Mouse (Mus musculus) heart, adult 2 months (tissue): ENCODE results near the gene Snx11.

Source experiments
- CTCF ChIP-seq: fragments of 200-600 bp; IDR thresholded peaks from 2 replicates; pipeline ENCODE4 v1.8.1; 2022; ENCODE audit warnings: antibody characterized with exemption, mild to moderate bottlenecking, moderate library complexity
- EP300 ChIP-seq: fragments of 200-500 bp; IDR thresholded peaks from 2 replicates; pipeline ENCODE4 v1.6.1; 2011; ENCODE audit warnings: low read depth, low read length, control low read depth; ENCODE audit not compliant: insufficient read depth
- POLR2A ChIP-seq: fragments of 200-500 bp; IDR thresholded peaks from 2 replicates; pipeline ENCODE4 v1.6.1; 2011; ENCODE audit warnings: mild to moderate bottlenecking, low read depth, low read length, control low read depth; ENCODE audit not compliant: insufficient read depth

GRCm38 (mm10) chr11:96737673-96738471 lies 39.5 kb downstream of the Snx11 start:
- no peak for TF ChIP-seq EP300
- no peak for TF ChIP-seq CTCF
- TF ChIP-seq POLR2A = no peak
